Mouse (Mus musculus): ENCODE measurements at regions not wholly inside any gene's neighbourhood (a gene's known extent, or its start where the extent isn't known, plus 50 kb on each side); places are given as distances from the start of the nearest gene placed in this dataset.

DNA sequence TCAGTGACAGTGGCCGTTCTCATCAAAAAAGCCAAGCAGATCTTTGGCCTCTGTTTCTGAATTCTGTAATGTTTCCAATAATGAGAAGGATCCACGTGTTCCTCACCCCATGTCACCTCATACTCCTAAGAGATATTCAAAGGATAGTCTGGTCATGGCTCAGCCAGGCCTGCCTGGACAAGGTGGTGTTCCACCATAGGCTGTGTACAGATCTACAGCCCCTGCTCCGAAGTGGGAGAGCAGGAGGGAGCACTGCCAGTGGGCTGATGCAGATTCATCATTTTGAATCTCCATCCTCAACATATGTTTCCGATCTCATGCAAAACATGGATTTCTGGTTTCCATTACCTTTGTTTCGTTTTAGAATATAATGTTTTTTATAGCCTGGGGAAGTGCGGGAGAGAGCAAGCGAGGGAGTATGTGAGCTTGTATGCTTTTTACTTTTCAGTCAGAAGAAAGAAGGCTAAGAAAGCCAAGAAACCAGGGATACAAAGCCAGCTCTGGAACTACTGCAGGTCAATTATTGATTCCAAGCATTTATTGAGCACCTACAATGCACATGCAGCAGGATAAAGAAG, 166.5 kb upstream of the Usp24 start:
- TF ChIP-seq POLR2A (IDR thresholded peaks at IDR 0.05; ENCODE audit: insufficient read depth, low read depth, low read length) (no peak), CTCF (IDR thresholded peaks at IDR 0.05) (no peak), EP300 (IDR thresholded peaks at IDR 0.05; ENCODE audit: insufficient read depth, low read depth, low read length) (no peak)
